Mouse (Mus musculus): Measurements from ENCODE around the gene Zfp109.

GRCm38 (mm10) chr7:24268176-24269155 lies 31.1 kb upstream of the Zfp109 start:
- TF ChIP-seq POLR2A (IDR thresholded peaks at IDR 0.05; ENCODE audit: borderline replicate concordance, extremely low read depth, low read depth, low read length) (no peak), CTCF (IDR thresholded peaks at IDR 0.05; ENCODE audit: insufficient read depth, low read length) (no peak)
